ENCODE assay signal across 8 mouse cellular contexts in the genomic region with DNA sequence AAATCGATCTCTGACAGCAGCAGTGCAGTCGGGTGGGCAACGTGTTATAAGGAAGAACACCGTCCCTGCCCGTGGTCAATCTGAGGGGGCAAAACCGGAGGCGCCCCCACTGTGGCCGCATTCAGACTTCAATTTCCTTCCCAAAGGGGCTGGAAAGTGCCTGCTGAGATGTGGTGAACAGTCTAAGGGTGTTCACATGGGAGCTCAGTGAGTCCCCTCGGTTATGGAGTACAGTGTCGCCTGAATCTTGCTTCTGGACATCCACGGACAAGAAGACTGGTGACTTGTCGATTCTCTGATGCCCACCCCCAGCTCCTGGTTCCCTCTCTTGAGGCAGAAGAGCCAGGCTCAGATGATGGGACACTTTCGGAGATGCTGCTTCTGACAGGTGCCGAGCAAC. TPM values are rescaled to one million over a fixed set of nuclear protein-coding genes. Genes with fewer than 3 reads are reported as not detected.
A peak's percentile ranks its signal among the peaks of the same experiment; 100 is the strongest.
DNase-seq lines count a peak whose midpoint lies in the region; ATAC-seq and TF ChIP-seq lines count a peak whose summit lies in the region.

No protein-coding gene starts in this region.

- peak overlapping the region; percentile 74 for H3K9ac ChIP-seq in liver, embryonic 11.5 days (ENCODE audit: low read depth, low read length)

- TF ChIP-seq POLR2A in thymus, adult 2 months (IDR thresholded peaks at IDR 0.05; ENCODE audit: control insufficient read depth, extremely low read depth, insufficient read depth, low read length, poor library complexity): no peak

- no peaks in the 10 kb centered on the region for H3K4me1 ChIP-seq in thymus, adult 2 months (replicated peaks; ENCODE audit: control insufficient read depth, insufficient read depth, low read length)
- H3K4me1 ChIP-seq in liver, embryonic 11.5 days (replicated peaks; ENCODE audit: control insufficient read depth, insufficient read depth, low read length): 0 out of 2 replicates have a peak, but pooled peaks cover 5% of the 10 kb centered on the region

- TF ChIP-seq CTCF in thymus, adult 2 months (IDR thresholded peaks at IDR 0.05; ENCODE audit: borderline replicate concordance, control insufficient read depth, extremely low read depth, insufficient read depth, low read length, poor library complexity): no peak

- peak overlapping the region; percentile 87 for H3K4me2 ChIP-seq in liver, embryonic 11.5 days

- no peaks in the 10 kb centered on the region for H3K36me3 ChIP-seq in thymus, adult 2 months (ENCODE audit: control insufficient read depth, insufficient read depth, low read length)
- no peaks in the 10 kb centered on the region for H3K36me3 ChIP-seq in liver, embryonic 11.5 days (ENCODE audit: control insufficient read depth, insufficient read depth, low read length)

- 22% methylated on average over 14 of the region's 14 CpGs for WGBS in thymus, adult 2 months
- 16% methylated on average over 14 of the region's 14 CpGs for WGBS in liver, embryonic 11.5 days

- intact Hi-C loops in left cerebral cortex, postnatal 14 days (cut with DNase I): loop anchor here (2.0 to 10.0 kb wide), 2 partner anchors 203 to 225 kb away; partner anchors contain the start of gene BC049762

- peak; percentile 10; the same call in 1 of the 2 replicates for ATAC-seq in frontal cortex, adult (ENCODE audit: low TSS enrichment)
- peak; percentile 53; the same call in 1 of the 2 replicates for ATAC-seq in liver, embryonic 11.5 days (replicated peaks; ENCODE audit: low FRiP score)

- H3K4me3 ChIP-seq in thymus, adult 2 months (ENCODE audit: control insufficient read depth, insufficient read depth, low read length): peak overlapping the region; percentile 15
- H3K4me3 ChIP-seq in liver, embryonic 11.5 days (ENCODE audit: low read depth, low read length): peak overlapping the region; percentile 74

- DNase-seq in frontal cortex, postnatal 10 days (ENCODE audit: low spot score in 2 of 2): no peak
- no peak for DNase-seq in thymus, adult 2 months
- no peak for DNase-seq in thymus, postnatal 36 days
- no peak for DNase-seq in liver, embryonic 11.5 days (ENCODE audit: low spot score)
- no peak for DNase-seq in left cerebral cortex, postnatal 14 days (ENCODE audit: low spot score in 2 of 2)
- no peak for DNase-seq in frontal cortex, postnatal 25 days (ENCODE audit: low spot score in 2 of 2)
- DNase-seq in urinary bladder, adult 2 months (ENCODE audit: low spot score): no peak

- H3K27ac ChIP-seq in thymus, adult 2 months (ENCODE audit: control insufficient read depth, insufficient read depth, low read length): no peak overlapping the region
- H3K27ac ChIP-seq in liver, embryonic 11.5 days (ENCODE audit: low read depth, low read length): no peak overlapping the region

- H3K27me3 ChIP-seq in thymus, adult 2 months (ENCODE audit: control insufficient read depth, insufficient read depth, low read length): no peaks in the 10 kb centered on the region
- no peaks in the 10 kb centered on the region for H3K27me3 ChIP-seq in liver, embryonic 11.5 days (replicated peaks; ENCODE audit: control insufficient read depth, insufficient read depth, low read length)

- H3K9me3 ChIP-seq in liver, embryonic 11.5 days (ENCODE audit: control insufficient read depth, low read length): no peaks in the 10 kb centered on the region

RNA-seq across cellular contexts. Expression of gene Zfp354a, which starts 0.6 kb away (rescaled TPM):
- 0.15 and 0.32 TPM in 2 replicates for polyA plus RNA-seq in thymus, adult 2 months (2012; rRNA removed)
- polyA plus RNA-seq in liver, embryonic 11.5 days (2014; fragmentation: Nextera tagmentation; extraction: Ambion mirVana): 4.1 and 4.5 TPM in 2 replicates
- 10 to 100 TPM in 1 of 2 experiments, 1 to 10 TPM in 1; 7.9 to 10.6 TPM for total RNA-seq in left cerebral cortex, postnatal 14 days (2021)
- polyA plus RNA-seq in urinary bladder, adult 2 months (2012; rRNA removed): 5.1 and 6.9 TPM in 2 replicates

RNA-seq across cellular contexts. Expression of gene Olfr1375, which starts 11.7 kb away (rescaled TPM):
- polyA plus RNA-seq in thymus, adult 2 months (2012; rRNA removed): not detected in 2 replicates
- polyA plus RNA-seq in liver, embryonic 11.5 days (2014; fragmentation: Nextera tagmentation; extraction: Ambion mirVana): not detected in 2 replicates
- not detected for total RNA-seq in left cerebral cortex, postnatal 14 days (2021)
- polyA plus RNA-seq in urinary bladder, adult 2 months (2012; rRNA removed): not detected in 2 replicates

RNA-seq across cellular contexts. Expression of gene Olfr54, which starts 45.6 kb away (rescaled TPM):
- not detected in 2 replicates for polyA plus RNA-seq in thymus, adult 2 months (2012; rRNA removed)
- not detected in 2 replicates for polyA plus RNA-seq in liver, embryonic 11.5 days (2014; fragmentation: Nextera tagmentation; extraction: Ambion mirVana)
- total RNA-seq in left cerebral cortex, postnatal 14 days (2021): not detected
- polyA plus RNA-seq in urinary bladder, adult 2 months (2012; rRNA removed): not detected in 2 replicates

RNA-seq across cellular contexts. Expression of gene Olfr51, which starts 56.2 kb away (rescaled TPM):
- polyA plus RNA-seq in thymus, adult 2 months (2012; rRNA removed): not detected in 2 replicates
- not detected in 2 replicates for polyA plus RNA-seq in liver, embryonic 11.5 days (2014; fragmentation: Nextera tagmentation; extraction: Ambion mirVana)
- total RNA-seq in left cerebral cortex, postnatal 14 days (2021): not detected
- not detected in 2 replicates for polyA plus RNA-seq in urinary bladder, adult 2 months (2012; rRNA removed)
